Mouse (Mus musculus) brain, adult 2 months (tissue): ENCODE data around the gene Gm6657.

Experiments used
- DNase-seq: peaks from one replicate; pipeline ENCODE4 v3.0.0; 2011; ENCODE audit warnings: low read depth, low spot score

The Gm6657 gene

GRCm38 (mm10) chr12:78193942-78194341 is at the start of gene Gm6657:
Gm6657 (plus strand) TSS chr12:78194242.
- no peak for DNase-seq

- DNase-seq: peak; percentile 56
Measured at GRCm38 (mm10) chr12:78153308-78154002, 40.6 kb upstream of the Gm6657 start.

DNA sequence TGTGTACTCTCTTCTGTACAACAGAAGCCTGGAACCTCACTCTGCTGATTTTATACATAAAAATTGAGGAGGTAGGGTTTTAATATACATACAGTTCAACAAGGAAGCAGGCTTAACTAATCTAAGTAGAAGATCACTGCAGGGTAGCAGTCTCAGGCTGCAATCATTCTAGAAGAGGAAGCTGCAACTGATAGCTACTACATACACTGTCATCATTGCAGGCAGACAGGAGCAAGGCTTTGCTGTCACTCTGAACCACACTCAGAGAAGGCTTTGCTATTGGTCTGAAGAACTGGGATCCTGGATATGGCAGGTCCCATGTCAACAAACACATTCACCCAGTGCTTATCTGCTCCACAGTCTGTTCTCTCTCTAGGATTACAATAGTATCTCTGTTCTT is 23.9 kb upstream of the Gm6657 start:
- no peak for DNase-seq

DNA sequence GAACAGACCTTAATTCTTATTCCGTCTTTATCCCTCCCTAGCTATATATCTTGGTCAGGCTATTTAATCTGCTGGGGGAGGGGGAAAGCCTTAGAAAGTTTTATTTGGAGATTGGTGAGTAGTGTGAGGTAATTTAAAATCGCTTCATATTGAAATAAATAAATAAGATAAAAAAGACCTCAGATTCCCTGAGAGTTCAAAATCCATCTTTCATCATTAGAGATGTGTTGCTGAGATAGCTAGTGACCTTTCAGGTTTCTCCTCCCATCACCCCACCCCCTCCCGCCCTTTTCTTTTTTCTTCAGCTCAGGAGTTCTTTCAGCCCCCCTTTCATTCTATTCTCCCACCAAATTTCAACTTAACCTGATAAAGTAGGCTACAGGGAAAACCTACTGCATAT is 20.1 kb upstream of the Gm6657 start:
- DNase-seq: no peak

- DNase-seq: no peak
Measured at GRCm38 (mm10) chr12:78174671-78175070, 19.4 kb upstream of the Gm6657 start.

DNA sequence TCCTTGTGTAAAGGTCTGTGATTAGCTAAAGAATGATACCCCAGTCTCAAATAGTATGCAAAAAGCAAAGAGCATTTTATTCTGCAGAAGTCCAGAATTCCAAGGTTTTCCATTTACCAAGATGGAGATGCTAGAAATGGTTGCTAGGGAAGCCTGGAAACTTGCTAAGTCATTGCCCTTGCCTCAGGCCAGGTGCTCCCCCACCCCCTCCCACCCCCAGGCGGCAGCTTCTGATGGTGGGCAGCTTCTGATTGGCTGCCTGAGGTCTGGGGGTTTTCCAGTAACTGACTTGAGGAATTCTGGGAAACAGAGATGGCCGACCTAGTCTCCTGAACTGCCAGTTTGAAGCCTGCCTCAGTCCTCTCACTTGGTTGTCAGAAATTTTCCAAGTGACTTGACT is 12.6 kb upstream of the Gm6657 start:
- no peak for DNase-seq

GRCm38 (mm10) chr12:78195368-78195767 is 1.3 kb downstream of the Gm6657 start:
- no peak for DNase-seq

DNA sequence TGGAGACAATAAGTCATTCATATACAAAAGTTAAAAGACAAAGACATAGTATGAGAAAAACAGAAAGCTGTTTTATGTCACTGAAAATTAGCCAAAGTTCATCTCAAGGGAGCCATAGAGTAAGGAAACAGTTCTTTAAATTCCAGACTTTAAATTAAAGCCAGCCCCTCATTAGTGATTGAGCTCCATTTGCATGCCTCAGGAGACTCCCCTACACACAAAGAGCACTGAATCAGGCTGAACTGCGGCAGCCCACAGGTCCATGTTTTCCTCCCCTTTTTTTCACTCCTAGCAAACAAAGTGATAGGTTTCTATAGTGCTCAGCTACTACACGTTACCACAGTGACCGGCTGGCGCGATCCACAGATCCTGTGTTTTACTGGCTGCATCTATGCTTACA is 9.6 kb downstream of the Gm6657 start:
- no peak for DNase-seq

DNA sequence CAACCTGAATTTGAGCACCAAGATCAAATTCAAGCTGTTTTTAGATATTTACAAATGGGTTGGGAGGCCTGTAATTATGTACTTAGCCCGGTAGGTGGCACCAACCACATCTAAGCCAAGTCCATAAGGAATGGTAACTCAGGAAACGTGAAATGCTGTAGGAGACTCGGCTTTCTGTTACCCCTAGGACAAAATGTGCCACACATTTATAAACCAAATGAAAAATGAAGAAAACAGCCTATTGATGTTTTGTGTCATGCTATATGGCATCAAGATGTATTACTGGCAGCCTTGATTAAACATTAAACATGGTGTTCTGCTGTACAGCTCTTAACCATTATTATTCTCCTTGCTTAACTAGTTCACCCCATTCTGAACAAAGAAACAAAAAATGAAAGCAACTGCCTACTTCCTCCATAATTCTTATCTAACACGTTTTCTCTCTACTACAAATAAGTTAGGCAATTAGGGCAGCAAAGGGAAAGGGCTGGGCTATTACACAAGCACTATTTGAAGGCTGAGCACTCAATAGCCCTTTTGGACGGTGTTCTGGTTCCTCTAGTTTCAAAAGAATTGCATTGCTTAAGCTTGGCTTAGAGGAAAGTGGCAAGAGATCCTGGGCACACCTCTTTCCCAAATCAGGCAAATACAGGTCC is 12.0 kb downstream of the Gm6657 start:
- DNase-seq: peak; percentile 89

- no peak for DNase-seq
Measured at GRCm38 (mm10) chr12:78206571-78206960, 12.5 kb downstream of the Gm6657 start.

- no peak for DNase-seq
Measured at GRCm38 (mm10) chr12:78209856-78210255, 15.8 kb downstream of the Gm6657 start.

DNA sequence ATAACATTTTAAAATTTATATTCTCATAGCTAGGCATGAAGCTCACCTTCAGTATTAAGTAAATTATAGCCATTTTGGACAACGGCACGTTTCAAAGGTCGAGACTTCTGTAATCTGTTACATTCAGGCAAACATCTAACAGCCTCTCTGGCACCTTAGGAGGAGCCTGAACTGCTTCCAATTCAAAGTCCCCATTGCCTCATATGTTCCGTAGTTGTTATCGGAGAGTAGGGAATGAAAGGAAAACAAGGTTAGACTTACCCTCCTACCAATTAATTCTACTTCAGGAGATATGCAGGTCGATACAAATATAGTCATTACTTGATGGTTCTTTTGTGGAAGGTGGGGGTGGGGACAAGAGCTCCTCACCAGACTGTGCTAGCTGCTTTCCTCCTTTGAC is 21.4 kb downstream of the Gm6657 start:
- no peak for DNase-seq

- no peak for DNase-seq
Measured at GRCm38 (mm10) chr12:78219191-78219825, 25.3 kb downstream of the Gm6657 start.

- peak; percentile 98 for DNase-seq
Measured at GRCm38 (mm10) chr12:78225707-78226518, 31.9 kb downstream of the Gm6657 start, which contains the start of gene Gphn. Gphn (plus strand) TSS chr12:78226379.

DNA sequence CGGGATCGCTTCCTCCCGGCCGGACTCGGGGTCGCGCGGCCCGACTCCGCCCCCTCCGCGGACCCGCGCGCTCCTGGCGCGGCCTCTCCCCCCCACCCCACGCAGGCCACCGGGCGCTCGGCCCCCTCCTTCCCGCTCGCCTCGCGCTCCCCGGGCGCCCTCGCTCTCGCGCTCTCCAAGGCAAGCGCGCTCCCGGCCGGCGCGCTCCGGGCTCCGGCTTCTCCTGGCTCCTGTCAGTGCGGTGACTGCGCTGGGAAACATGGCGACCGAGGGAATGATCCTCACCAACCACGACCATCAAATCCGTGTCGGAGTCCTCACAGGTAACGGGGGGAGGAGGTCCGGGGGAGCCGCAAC is 32.5 kb downstream of the Gm6657 start:
- peak; percentile 97 for DNase-seq

DNA sequence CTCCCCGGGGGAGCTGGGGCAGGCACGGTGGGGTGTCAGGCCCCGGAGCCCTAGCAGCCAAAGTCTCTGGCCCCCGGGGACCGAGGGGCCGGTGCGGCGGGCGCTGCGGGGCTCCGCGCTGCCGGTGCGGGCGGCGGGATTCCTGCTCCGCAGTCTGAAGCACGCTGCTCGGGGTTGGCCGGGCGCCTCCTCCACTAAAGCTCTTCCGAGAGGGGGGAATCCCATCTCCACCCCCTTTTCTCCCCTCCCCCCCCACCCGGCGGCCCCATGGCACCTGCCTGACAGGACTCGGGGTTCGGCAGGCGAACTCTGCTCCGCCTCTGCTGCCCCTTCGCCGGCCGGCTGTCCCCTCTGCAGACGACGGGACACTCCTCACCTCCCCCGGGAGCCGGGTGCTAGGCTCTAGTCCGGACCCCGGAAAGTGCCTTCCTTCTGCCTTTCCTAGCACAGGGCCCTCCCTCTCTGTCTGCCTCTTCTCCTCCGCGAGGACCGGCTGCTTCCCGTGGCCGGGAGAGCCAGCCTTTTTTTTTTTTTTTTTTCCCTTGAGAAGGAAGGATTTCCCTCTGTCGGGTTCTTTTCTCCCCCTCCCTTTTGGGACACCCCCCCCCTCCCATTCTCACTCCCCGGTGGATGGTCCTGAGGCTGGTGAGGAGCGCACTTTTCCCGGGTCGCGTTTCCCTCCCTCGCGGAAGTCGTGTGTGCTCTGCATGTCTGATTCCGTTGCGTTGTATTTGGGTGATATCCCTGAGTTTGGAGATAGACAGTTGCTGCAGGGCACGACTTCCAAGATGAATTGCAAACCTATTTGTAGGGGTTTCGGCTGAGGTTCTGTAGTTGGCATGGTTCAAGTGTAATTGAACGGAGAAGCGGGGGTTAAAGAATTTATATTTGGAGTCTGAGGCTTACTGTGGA is 33.2 kb downstream of the Gm6657 start:
- peak; percentile 69 for DNase-seq

- DNase-seq: no peak
Measured at GRCm38 (mm10) chr12:78228139-78228538, 34.1 kb downstream of the Gm6657 start.

GRCm38 (mm10) chr12:78232560-78232959 is 38.5 kb downstream of the Gm6657 start:
- DNase-seq: no peak

DNA sequence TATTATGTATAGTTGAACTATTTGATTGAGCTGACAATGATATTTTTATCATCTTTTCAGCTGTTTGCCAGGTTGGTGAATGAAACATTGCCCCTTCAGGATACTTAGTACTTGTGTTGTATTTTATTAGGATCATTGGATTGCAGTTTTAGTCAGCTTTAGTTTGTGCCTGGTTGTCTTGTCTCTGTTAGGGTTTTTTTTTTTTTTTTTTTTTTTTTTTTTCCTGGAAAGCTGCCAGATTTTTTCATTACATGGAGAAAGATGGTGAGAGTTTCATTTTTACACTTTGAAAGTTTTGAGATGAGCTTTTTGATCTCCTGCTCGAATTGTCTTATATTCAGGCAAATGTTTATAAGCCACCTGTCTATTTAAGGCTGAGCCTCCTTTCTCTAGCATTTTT is 54.3 kb downstream of the Gm6657 start:
- peak; percentile 17 for DNase-seq

GRCm38 (mm10) chr12:78249151-78249550 is 55.1 kb downstream of the Gm6657 start:
- DNase-seq: peak; percentile 80
